Mouse (Mus musculus) erythroid progenitor cell, adult 5-6 weeks (primary cell): Measurements from ENCODE around the gene Fry. TPM values are rescaled to one million over a fixed set of nuclear protein-coding genes. Genes with fewer than 3 reads are reported as not detected.

Experiments used
- total RNA-seq, 2 experiments: library from RNA; stranded (forward) in 1 of 2; stranded (reverse) in 1 of 2; fragments of 150-400 nt in 1 of 2; fragments of 186-747, 209-891 nt in 1 of 2; gene quantifications; 2 replicates each; pipeline versions ENCODE4 v1.2.3 to v1.2.4; 2015 to 2017; ENCODE audit warnings: low replicate concordance in 2 of 2

The Fry gene
- total RNA-seq, 2 experiments from 2014 or later: 13.8 to 28.3 TPM

Other genes with a start within 250 kb of the Fry start
- gene Rxfp2, start 100.0 kb upstream of the Fry start, total RNA-seq (2015; ENCODE audit: low replicate concordance): not detected in 2 replicates
- gene Rxfp2, start 100.0 kb upstream of the Fry start, total RNA-seq (2017; ENCODE audit: low replicate concordance): not detected in 2 replicates